Mouse (Mus musculus) stomach, postnatal 0 days (tissue): ENCODE measurements at regions not wholly inside any gene's neighbourhood (a gene's known extent, or its start where the extent isn't known, plus 50 kb on each side); places are given as distances from the start of the nearest gene placed in this dataset.

Experiments
- ATAC-seq: fragments of 200-750 bp; cut with Nextera tagmentation; 2 replicates; pipeline ENCODE4 v1.8.0; 2017; ENCODE audit not compliant: low FRiP score, low TSS enrichment
- DNase-seq: peaks from one replicate; pipeline ENCODE4 v3.0.0-alpha.2; 2016; ENCODE audit warnings: low spot score
- H3K27ac ChIP-seq: fragments of 300-500 bp; sonication (generic); replicated peaks from 2 replicates; pipeline ENCODE4 v1.5.1; 2014; ENCODE audit warnings: mild to moderate bottlenecking, control low read depth
- H3K27me3 ChIP-seq: fragments of 300-500 bp; sonication (generic); 2 replicates; pipeline ENCODE4 v1.6.1; 2014; ENCODE audit warnings: low read length; ENCODE audit not compliant: control insufficient read depth, insufficient read depth
- H3K36me3 ChIP-seq: fragments of 300-500 bp; sonication (generic); 2 replicates; pipeline ENCODE4 v1.6.1; 2014; ENCODE audit warnings: low read length, mixed read lengths; ENCODE audit not compliant: control insufficient read depth, insufficient read depth
- H3K4me1 ChIP-seq: fragments of 300-500 bp; sonication (generic); replicated peaks from 2 replicates; pipeline ENCODE4 v1.6.1; 2014; ENCODE audit warnings: antibody characterized with exemption; ENCODE audit not compliant: control insufficient read depth, insufficient read depth
- H3K4me2 ChIP-seq: fragments of 300-500 bp; sonication (generic); replicated peaks from 2 replicates; pipeline ENCODE4 v1.6.1; 2014; ENCODE audit warnings: low read depth, mild to moderate bottlenecking, control low read depth, moderate library complexity
- H3K4me3 ChIP-seq: fragments of 300-500 bp; sonication (generic); 2 replicates; pipeline ENCODE4 v1.5.1; 2014; ENCODE audit warnings: low read depth, low read length, control low read depth
- H3K9ac ChIP-seq: fragments of 300-500 bp; sonication (generic); 2 replicates; pipeline ENCODE4 v1.6.1; 2014; ENCODE audit warnings: mild to moderate bottlenecking, low read length, control low read depth, mixed read lengths
- H3K9me3 ChIP-seq: fragments of 300-500 bp; sonication (generic); 2 replicates; pipeline ENCODE4 v1.6.1; 2016; ENCODE audit warnings: low read length; ENCODE audit not compliant: control insufficient read depth
- CTCF ChIP-seq: IDR thresholded peaks from 2 replicates; pipeline ENCODE4 v1.5.1; 2016; ENCODE audit warnings: antibody characterized with exemption, low read depth, mild to moderate bottlenecking, moderate library complexity
- EP300 ChIP-seq: optimal IDR thresholded peaks from 2 replicates; pipeline ENCODE3; 2016; ENCODE audit warnings: antibody characterized with exemption
- WGBS: fragments of 180-500 bp; shearing (Covaris S2); extraction: QIAGEN DNeasy Blood & Tissue Kit; methylation state at CpG from one replicate; pipeline ENCODE4 v1.1.7; 2014; 5-methylcytosine and 5-hydroxymethylcytosine counted together

- Histone ChIP-seq H3K36me3 (no peaks in the 10 kb centered on the region), H3K4me3 (no peak overlapping the region), H3K27ac (no peak overlapping the region), H3K9ac (no peak overlapping the region), H3K27me3 (no peaks in the 10 kb centered on the region), H3K9me3 (no peaks in the 10 kb centered on the region), H3K4me1 (no peaks in the 10 kb centered on the region), H3K4me2 (no peak overlapping the region)
- peak; percentile 40 for TF ChIP-seq CTCF
- TF ChIP-seq EP300, result no peak
- DNase-seq (no peak), ATAC-seq (no peak)
- WGBS, result 41% methylated on average over 2 of the region's 2 CpGs
Measured at GRCm38 (mm10) chrX:97434327-97434726, 57.3 kb upstream of the Eda2r start.

- H3K27me3 ChIP-seq, result no peaks in the 10 kb centered on the region
- DNase-seq, result peak; percentile 18
- ATAC-seq, result 0 out of 2 replicates have a peak, but pooled peaks have one; percentile 40
Measured at GRCm38 (mm10) chrX:97431391-97431803, 54.4 kb upstream of the Eda2r start.

More at GRCm38 (mm10) chrX:97431391-97431803, 54.4 kb upstream of the Eda2r start:
- H3K4me1 ChIP-seq, result no peaks in the 10 kb centered on the region
- TF ChIP-seq CTCF (peak; percentile 69), EP300 (no peak)
- no peak overlapping the region for H3K27ac ChIP-seq
- H3K36me3 ChIP-seq, result no peaks in the 10 kb centered on the region
- peak overlapping the region; percentile 41 for H3K4me3 ChIP-seq
- 13% methylated on average over 6 of the region's 6 CpGs for WGBS
- peak overlapping the region; percentile 47; the same call in 1 of the 2 replicates for H3K9ac ChIP-seq
- peak overlapping the region; percentile 39; the same call in 1 of the 2 replicates for H3K4me2 ChIP-seq
- H3K9me3 ChIP-seq, result no peaks in the 10 kb centered on the region
